Mouse (Mus musculus): ENCODE measurements at regions not wholly inside any gene's neighbourhood (a gene's known extent, or its start where the extent isn't known, plus 50 kb on each side); places are given as distances from the start of the nearest gene placed in this dataset.

DNA sequence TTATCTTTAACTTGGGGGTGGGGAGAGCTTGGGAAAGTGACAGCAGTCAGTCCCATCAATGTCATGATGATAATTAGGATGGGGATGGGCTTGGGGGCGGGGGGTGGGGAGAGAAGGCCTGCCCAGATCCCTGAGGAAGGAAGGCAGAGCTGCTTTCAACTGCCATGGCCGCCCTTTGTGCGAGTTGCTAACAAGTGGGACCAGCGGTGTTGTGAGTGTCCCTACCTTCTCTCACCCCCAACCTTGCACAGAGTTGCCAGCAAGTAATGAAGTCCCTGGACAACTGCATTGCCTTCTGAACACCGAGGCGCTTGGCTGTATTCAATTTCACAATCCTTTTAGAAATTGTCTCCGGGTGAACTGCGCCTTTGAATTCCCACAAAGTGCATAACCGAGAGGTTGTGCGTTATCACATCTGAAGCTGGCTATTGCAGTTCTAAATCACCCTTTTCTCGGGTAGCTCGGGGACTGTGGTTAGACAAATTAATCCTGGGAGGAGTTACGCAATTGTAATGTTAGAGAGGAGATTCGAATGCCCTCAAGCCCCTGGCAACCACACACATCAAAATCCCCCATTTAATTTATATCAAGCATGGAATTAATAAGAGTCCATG lies 257.9 kb upstream of the Daam1 start:
- DNase-seq (ENCODE audit: low spot score) = no peak

DNA sequence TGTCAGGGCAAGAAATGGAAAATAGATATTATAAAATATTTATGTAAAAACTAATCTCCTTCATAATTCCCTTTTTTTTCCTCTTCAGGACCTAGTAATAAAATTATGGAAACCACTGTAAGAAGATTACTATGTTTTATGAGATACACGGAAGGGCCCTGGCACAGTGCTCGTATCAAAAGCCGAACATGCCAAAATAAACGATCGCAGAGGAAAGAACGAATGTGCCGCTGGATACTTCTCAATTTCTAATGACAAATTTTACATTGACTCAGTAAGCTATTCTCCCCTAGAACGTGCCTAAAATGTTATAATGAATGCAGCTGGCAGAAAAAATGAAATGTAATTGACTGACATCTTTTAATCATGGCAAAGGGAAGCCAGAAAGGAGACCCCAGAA lies 257.4 kb upstream of the Daam1 start:
- no peak for DNase-seq (ENCODE audit: low spot score)

DNA sequence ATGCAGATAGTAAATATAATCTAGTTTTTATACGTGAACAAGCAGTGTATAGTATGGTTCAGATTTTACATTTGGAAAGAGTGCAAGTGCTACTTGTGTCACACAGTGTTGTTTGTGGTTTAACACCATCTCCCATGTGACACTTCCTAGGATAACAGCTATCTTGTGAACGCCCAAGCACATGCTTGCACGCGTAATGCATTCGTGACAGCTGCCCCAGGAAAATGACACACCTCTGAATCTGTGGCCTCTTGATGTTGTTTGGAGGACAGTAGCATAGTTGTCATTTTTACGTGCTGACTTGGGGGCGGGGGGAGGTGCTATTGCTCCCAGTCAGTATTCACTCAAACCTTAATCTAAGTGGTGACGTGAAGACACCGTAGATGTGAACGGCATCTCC lies 256.2 kb upstream of the Daam1 start:
- DNase-seq (ENCODE audit: low spot score) = no peak

DNA sequence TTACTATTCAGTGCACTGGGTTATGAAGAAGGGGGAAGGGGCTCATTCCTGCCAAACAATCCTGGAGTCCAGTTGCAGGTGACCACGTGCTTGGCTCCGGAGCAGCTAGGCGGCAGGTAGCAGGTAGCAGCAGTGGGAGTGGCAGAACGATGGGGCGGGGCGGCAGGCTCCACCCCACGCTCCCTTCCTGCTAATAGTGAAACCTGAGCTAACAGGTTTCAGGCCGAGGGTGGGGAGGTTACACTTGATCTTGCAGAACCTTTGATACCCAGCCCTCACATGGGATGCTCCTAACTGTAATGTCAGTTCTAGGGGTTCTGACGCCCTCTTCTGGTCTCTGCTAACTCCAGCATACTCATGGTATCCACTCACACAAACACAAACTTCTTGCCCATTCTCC lies 253.5 kb upstream of the Daam1 start:
- DNase-seq (ENCODE audit: low spot score) = peak; percentile 69

DNA sequence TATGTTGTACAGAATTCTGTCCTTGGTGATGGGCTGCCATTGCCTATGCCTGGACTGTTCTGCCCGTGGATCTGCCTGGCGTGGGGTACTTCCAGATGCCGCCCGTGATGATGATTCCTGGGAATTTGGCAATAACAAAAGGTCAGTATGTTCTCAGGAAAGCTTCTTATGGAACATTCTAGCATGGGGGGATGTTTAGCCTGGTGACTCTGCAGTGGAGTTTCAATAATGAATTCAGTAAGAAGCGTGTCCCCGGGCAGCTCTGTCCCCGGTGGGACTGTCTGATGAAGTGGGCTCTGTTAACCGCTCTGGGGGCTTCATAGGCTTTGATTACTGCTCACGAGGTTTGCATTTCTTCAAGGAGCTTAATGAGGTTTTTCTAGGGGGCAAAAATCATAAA lies 252.9 kb upstream of the Daam1 start:
- no peak for DNase-seq (ENCODE audit: low spot score)

DNA sequence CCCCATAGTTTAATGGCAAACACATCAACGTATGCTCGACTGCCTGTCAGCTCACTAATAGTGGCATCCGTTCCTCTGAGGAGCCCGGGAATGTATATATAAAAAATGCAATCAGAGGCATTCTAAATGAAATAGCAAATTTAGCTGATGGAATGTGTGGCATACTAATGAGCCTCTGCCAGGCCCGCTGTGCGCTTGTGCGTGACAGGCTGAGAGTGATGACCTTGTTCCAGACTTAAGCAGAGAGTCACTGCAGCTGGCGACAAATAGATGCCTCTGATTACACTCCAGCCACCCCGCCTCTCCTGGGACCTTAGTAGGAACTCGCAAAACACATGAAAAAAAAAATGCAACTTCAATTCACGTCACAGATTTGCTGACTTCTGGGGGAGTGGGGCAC lies 252.0 kb upstream of the Daam1 start:
- DNase-seq (ENCODE audit: low spot score) = no peak

DNA sequence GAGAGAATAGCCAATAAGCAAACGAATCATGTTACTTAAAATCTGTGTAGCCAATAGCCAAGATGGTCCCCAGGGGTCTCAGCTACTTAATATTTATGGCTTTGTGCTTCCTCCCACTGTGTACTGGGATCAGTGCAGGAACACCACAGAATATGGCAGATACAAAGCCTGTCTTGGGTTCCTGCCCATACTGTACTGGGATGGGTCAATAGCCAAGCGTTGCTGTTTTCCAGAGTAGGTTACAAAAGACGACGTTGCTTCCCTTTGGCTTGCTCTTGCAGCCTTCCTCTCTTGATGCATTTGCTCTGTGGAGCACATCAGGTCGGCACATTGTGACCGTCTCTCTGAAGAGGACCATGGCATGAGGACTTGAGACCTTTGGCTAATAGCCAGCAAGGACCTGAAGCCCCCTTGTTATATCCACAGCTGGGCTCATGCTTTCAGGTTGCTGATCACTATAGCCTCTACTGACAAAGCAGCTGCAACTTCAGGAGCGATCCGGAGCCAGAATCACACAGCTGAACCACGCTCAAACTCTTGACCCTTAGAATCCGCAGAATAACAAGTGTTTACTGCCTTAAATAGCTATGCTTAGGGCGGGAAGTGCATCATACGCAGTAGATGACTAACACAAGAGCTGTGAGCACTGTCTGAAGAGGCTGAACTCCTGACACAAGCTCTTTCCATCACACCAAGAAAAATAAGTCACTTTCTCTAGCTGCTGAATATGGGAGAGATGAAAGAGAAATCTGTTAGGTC lies 250.2 kb upstream of the Daam1 start:
- peak; percentile 15 for DNase-seq (ENCODE audit: low spot score)

DNA sequence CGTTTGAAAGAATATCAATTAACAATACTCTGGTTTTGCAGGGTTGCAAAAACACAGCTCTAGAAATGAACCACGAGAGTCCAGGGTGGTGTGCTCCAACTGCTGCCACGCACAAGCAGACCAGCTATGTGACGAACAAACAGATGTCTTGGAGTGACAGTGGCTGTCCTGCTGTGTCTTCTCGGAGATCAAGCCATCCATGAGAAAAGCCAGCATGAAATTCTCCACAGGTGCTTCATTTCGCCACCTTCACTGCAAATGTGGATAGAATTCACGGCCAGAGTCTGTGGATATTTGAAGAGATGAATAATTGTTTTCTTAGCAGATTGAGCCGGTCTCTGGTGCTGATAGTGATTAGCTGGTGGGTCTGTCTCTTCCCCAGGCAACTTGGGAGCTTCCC lies 246.3 kb upstream of the Daam1 start:
- DNase-seq (ENCODE audit: low spot score) = no peak

DNA sequence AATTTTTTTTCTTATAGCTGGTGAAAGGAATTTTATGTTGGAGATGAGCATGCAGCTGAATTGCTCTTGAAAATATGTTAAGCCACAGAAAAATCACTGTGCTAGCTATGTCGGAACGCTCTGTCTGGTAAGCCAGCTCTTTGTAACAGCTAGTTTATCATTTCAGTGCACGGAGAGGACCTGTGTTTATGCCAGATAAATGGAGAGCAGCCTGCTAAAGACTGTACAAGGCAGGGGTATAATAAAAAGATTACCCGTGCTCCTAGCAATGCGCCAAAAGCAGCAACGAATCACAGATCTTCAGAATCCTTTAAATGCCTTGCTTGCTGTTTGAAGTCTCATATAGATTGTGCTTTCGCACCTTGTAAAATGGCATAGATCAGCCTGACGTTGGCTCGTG lies 232.2 kb upstream of the Daam1 start:
- DNase-seq (ENCODE audit: low spot score) = no peak

DNA sequence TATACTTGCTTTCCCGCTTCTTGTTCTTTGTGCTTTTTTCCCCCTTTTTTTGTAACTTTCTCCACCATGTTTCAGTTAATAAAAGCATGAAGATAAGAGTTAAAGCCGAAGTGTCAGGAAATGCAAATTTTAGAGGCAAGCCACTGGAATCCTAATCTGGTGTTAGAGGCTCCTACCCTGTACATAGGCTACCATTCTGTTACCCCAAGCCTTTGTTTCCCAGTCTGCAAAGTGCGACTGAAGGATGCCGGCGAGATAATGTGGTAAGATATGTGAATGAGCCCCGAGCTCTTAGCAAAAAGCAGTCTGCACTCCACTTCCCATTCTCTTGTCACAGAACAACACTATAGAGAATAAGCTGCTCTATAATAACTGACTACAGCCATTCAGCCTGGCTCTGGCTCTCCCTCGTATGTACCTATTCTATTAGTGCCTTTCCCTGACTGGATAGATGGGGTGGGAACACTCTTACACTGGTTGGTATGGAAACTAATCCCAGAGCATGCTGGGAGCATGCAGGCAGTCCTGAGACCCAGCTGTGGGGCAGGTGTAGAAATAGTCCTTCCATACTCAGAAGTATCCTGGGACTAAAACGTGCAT lies 229.7 kb upstream of the Daam1 start:
- DNase-seq (ENCODE audit: low spot score) = no peak

DNA sequence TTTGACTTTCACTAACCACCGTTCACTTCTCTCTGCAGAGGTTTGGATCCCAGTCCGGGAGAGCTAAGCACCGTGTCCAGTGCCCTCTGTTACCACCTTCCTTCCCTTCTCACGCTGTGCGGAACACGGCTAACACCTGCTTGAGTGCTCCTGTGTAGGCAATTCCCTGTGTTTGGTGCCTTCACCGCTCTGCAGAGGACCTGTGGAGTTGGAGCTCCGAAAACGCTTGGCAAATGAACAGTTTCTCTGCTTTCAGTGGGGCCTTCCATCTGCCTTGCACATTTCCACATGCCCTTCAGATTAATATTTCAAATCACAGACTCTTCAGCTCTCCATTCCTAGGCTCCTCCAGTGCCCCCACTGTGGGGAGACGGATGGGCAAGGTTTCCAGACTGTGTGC lies 227.7 kb upstream of the Daam1 start:
- no peak for DNase-seq (ENCODE audit: low spot score)

DNA sequence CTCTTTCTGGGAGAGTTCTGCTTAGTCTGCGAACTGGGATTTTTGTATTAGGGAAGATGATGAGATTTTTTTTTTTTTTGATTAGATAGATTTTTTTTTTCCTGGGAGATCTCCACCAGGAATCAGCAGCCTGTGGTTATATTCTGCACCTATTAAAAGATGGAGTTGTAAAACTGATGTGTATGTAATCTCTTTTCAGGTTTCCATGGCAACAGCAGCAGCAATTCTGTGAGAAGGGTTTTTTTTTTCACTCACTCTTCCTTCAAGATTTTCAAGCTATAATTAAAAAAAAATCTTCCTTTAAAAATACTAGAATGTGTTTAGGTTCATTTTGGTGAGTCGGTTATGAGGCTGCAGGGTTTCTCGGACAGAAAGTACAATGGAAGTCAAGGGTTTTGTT lies 224.5 kb upstream of the Daam1 start:
- no peak for DNase-seq (ENCODE audit: low spot score)

DNA sequence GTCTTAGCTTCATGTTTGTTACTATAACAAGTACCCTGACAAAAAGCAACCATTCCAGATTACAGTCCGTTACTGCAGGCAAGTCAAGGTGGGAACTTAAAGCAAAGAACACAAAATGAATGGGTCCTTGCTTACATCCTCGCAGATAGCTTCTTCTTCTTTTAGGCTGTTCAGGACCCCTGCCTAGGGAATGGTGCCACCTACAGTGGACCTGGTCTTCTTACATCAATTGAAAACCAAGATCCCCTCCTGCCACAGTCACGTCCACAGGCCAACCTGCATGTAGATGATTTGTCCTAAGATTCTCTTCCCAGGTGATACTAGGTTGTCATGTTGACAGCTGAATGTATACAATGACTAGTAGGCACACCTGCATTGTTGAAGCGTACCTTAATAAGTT lies 222.9 kb upstream of the Daam1 start:
- no peak for DNase-seq (ENCODE audit: low spot score)

DNA sequence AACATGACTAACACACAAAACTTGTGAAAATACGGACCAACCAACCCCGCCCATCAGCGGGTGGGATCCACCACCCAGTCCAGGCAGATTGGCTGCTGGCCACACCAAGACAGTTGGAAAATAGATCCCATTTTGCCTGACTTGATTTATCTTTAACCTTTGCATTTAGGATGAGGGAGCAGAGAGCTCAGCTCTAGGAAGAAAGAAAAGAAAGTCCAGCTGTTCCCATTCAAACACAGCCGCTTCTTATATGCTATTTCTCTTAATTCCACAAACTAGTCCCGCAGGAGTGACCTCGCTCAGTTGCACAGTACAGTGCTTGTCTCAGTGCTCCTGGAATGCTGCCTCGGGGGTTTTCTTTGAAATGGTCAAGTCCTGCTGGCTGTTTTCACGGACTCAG lies 217.6 kb upstream of the Daam1 start:
- DNase-seq (ENCODE audit: low spot score) = peak; percentile 67

DNA sequence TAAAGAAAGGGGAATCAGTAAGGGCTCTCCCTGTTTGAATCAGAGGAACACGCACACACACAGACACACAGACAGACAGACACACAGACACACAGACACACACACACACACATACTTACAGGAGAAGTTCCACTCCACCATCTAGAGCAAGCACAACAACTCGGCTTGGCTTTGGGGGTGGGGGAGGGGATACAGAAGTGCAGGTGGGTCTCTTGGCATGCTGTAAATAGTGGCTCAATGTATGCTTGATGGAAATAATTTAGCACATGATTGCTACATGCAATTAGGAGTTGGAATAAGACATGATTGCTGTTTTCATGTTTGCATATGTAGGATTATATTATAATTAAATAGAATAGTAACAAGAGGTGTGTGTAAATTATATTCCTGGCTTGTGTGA lies 215.9 kb upstream of the Daam1 start:
- no peak for DNase-seq (ENCODE audit: low spot score)

DNA sequence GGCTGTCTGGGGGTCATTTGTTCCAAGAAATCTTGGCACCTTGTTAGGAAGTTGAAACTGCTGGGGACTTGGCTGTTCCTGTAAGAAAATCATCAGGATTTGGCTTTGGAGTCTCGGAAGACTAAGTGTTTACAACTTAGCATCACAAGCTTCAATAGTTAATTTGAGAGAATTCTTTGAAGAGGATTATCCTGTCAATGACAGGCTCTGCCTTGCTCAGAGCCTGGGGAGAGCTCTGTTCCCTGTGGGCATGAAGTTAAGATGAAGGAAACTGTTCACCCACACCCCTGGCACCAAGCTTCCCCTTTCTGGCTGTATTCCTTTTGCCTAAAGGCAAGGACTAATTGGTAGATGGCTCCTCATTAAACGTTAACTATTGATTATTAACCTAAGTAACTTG lies 215.5 kb upstream of the Daam1 start:
- DNase-seq (ENCODE audit: low spot score) = no peak

DNA sequence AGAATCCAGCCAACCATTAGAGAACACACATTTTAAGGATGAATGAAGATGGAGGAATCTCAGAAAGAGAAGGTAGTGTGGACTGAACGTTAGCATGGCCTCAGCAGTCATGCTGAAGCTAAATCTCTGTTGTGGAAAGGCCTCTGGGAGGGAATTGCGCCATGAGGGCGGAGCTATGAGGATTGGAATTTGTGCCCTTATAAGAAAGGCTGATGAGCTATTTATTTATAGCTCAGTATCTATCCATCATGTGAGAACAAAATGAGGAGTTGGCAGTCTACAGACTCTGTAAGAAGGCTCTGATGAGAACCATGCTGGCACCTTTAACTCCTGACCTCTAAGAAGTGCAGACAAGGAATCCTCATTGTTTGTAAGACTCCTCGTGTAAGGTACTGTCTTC lies 214.8 kb upstream of the Daam1 start:
- no peak for DNase-seq (ENCODE audit: low spot score)

DNA sequence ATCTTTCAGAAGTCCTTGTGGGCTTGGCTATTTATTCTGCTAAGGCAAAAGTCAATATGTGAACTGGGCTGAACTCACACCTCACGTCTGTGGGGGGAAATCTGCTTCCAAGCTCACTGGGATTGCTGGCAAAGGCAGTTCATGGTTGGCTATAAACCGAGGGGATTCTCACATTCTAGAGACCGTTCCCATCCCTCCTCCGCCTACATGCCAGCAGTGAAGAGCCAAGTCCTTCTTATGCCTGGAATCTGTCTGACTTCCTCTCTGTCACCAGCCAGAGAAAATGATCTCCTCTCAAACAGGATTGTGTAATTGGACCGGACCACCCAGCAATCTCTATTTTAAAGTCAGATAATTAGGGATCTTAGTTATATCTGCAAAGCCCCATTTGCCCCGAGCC lies 212.4 kb upstream of the Daam1 start:
- peak; percentile 51 for DNase-seq (ENCODE audit: low spot score)

DNA sequence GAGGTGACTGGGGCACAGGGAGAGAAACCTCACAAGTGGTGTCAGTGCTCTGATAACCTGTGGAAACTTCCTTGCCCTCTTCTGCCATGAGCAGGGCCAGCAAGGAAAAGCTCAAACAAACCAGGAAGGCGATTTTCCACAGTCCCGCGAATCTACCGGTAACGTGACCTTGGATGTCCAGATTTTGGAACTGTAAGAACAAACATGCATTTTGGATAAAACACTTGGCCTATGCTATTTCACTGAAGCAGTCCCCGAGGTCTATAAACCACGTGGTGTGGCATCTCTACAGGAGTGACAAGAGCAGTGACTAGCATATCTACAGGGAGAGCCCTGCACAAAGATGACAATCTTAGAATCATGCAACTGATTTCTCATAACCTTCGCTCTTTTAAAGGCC lies 211.9 kb upstream of the Daam1 start:
- DNase-seq (ENCODE audit: low spot score) = no peak

DNA sequence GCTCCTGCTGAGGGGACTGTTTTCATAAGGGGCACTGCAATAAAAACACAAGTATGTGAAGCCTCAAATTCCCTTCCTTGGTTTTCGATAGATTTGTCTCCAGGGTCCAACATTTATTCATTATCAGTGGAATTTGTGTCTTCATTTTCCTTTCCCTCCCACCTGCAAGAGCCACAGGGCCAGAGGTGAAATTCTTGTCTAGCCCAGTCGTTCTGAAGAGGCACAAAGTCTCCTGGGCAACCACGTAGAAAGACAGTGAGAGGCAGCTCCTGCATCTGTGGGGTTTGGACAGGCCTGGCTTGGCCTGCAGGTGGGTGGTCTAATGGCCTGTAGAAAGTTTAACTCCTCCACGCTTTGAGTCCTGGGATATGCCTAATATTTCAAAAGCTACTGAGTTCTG lies 211.3 kb upstream of the Daam1 start:
- DNase-seq (ENCODE audit: low spot score) = no peak

DNA sequence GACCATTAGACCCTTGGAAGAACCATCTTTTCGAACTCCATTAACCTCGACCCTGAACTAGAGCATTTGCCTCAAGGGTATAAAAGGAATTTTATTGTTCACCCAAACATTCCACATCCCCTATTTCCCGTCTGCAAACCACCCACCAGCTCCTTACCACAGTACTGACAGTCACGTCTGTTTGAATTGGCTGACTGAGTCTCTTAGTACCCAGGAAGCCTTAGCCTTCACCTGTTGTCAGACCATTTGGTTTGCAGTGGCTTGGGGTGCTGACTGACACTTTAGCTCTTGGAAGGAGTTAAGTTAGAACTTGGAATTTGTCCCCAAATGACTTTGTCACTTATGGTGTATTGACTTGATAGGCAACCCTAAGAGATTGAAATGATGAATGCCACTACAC lies 209.3 kb upstream of the Daam1 start:
- DNase-seq (ENCODE audit: low spot score) = no peak

DNA sequence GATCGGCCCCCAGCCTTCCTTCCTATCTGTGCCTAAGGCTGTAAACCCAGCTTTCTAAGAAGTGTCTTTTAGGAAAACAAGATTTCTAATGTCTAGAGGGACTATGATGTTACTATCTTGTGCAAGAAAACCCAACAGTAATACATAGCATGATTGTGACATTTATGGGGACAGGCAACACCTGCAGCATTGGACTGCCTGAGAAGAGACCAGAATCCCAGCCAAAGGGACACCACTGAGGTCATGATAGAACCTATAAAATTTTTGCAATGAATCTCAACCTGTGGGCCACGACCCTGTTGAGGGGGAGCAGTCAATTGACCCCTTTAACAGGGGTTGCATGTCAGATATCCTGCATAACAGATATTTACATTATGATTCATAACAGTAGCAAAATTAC lies 208.1 kb upstream of the Daam1 start:
- peak; percentile 25 for DNase-seq (ENCODE audit: low spot score)

DNA sequence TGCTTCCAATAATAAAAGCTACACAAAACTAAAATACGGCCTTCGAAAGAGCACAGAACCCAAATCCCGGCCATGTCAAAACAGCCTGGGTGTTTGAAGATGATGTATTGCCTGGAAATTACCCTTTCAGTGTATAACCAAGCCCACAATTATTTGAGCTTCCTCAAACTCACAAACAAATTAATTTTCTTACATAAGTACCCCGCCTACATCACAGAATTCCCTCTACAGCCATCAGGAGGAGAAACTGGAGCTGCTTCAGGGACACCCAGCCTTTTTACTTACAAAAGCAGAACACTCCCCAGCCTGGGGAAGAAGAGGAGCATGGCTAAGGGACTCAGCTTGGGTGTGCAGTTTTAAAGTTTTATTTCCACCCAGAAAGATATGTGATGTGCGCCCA lies 207.6 kb upstream of the Daam1 start:
- DNase-seq (ENCODE audit: low spot score) = no peak

DNA sequence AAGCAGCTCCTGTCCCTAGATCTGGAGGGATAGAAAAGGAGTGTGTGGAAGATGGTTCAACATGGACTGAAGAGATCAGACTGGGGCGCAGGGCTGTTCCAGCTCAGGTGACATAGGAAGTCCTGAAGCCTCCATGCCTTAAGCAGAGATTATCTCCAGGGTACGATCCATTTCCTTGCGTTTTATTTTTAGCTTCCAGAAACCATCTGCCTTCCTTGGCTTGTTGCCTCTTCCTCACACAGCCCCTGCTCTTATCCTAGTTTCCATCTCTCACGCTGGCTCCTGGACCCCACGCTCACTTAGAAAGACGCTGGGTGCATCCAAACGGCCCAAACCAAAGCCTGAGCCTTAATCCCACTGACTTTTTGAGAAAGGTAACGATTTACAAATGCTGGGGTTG lies 206.8 kb upstream of the Daam1 start:
- DNase-seq (ENCODE audit: low spot score) = no peak

All from urinary bladder, postnatal 14 days (tissue).